Mouse (Mus musculus): ENCODE results near the gene Gm4881.
A peak's percentile ranks its signal among the peaks of the same experiment; 100 is the strongest.

Gene Gm4881

GRCm38 (mm10) chr7:24944257-24944950, at the start of gene Gm4881:
Gm4881 (minus strand) TSS chr7:24944494.
- DNase-seq = peak in 1 of 2 experiments; percentile 18

GRCm38 (mm10) chr7:24993081-24993480, 48.8 kb upstream of the Gm4881 start:
- no peak for DNase-seq

GRCm38 (mm10) chr7:24990478-24990877, 46.2 kb upstream of the Gm4881 start:
- no peak for DNase-seq

- no peak for DNase-seq
Measured at GRCm38 (mm10) chr7:24987941-24988340, 43.6 kb upstream of the Gm4881 start.

- DNase-seq = no peak
Measured at GRCm38 (mm10) chr7:24985799-24986198, 41.5 kb upstream of the Gm4881 start.

- no peak for DNase-seq
Measured at GRCm38 (mm10) chr7:24984307-24984706, 40.0 kb upstream of the Gm4881 start.

- no peak for DNase-seq
Measured at GRCm38 (mm10) chr7:24983396-24983795, 39.1 kb upstream of the Gm4881 start.

GRCm38 (mm10) chr7:24980439-24980838, 36.1 kb upstream of the Gm4881 start:
- no peak for DNase-seq

GRCm38 (mm10) chr7:24978781-24979180, 34.5 kb upstream of the Gm4881 start:
- peak in 1 of 2 experiments; percentile 32 for DNase-seq

- peak in 1 of 2 experiments; percentile 43 for DNase-seq
Measured at GRCm38 (mm10) chr7:24974893-24975595, 30.8 kb upstream of the Gm4881 start.

- no peak for DNase-seq
Measured at GRCm38 (mm10) chr7:24973902-24974301, 29.6 kb upstream of the Gm4881 start.

- DNase-seq = no peak
Measured at GRCm38 (mm10) chr7:24973208-24973607, 28.9 kb upstream of the Gm4881 start.

GRCm38 (mm10) chr7:24971972-24972893, 27.9 kb upstream of the Gm4881 start, which contains the start of gene Rabac1:
Rabac1 (minus strand) TSS chr7:24972754.
- peak; percentile 92 to 93 for DNase-seq

- peak; percentile 39 to 61 for DNase-seq
Measured at GRCm38 (mm10) chr7:24971261-24971971, 27.1 kb upstream of the Gm4881 start.

- DNase-seq = no peak
Measured at GRCm38 (mm10) chr7:24970341-24970740, 26.0 kb upstream of the Gm4881 start.

GRCm38 (mm10) chr7:24969805-24970204, 25.5 kb upstream of the Gm4881 start:
- DNase-seq = no peak

GRCm38 (mm10) chr7:24968463-24968862, 24.2 kb upstream of the Gm4881 start:
- no peak for DNase-seq

GRCm38 (mm10) chr7:24967966-24968365, 23.7 kb upstream of the Gm4881 start:
- no peak for DNase-seq

GRCm38 (mm10) chr7:24964897-24965535, 20.7 kb upstream of the Gm4881 start:
- peak; percentile 77 to 84 for DNase-seq

- no peak for DNase-seq
Measured at GRCm38 (mm10) chr7:24964288-24964687, 20.0 kb upstream of the Gm4881 start.

GRCm38 (mm10) chr7:24955226-24955625, 10.9 kb upstream of the Gm4881 start:
- peak in 1 of 2 experiments; percentile 19 for DNase-seq

GRCm38 (mm10) chr7:24954450-24954849, 10.2 kb upstream of the Gm4881 start:
- no peak for DNase-seq

Data from lung, postnatal 4 days (tissue).